Mouse (Mus musculus) lung, postnatal 4 days (tissue): ENCODE results near the gene Banp.

Experiments used
- DNase-seq, 2 experiments: peaks; one replicate each; pipeline ENCODE4 v3.0.0; 2021

Gene Banp

DNA sequence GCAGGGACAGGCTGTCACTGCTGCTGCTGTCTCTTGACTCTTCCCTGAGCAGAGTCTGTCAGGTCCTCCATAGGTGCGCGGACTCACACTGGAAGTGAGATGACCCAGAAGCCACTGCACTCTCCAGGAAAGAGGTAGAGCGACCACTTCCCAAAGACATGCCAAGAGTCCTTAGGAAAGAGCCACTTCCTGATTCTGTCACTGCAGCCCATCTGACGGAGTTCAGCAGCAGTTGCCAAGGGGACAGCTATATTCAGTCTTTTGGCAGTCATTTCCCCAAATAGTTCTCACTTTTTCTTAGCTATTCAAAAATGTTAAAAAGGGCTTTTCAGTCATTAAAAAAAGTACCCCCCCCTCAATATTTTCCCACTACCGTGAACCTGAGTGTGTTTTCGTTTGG is 72.7 kb downstream of the Banp start:
- DNase-seq, result peak; percentile 22 to 41

DNA sequence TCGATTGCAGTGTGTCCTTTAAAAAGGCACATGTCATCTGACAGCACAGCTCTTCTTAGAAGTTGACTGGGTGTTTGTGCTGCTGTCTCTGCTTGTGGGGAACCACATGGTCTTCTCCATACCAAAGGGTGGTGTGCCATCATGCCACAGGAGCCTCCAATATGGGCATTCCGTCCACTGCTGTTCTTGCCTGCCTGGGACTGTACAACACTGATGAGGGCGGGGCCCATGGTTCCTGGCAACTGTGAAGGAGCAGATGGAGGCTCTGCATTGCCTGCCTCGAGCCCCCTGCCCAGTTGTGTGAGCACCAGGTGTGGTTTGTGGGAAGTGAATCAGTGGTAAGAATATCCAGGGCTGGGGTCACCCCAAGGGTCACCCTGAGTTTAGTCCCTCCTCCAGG is 73.2 kb downstream of the Banp start:
- DNase-seq, result no peak

DNA sequence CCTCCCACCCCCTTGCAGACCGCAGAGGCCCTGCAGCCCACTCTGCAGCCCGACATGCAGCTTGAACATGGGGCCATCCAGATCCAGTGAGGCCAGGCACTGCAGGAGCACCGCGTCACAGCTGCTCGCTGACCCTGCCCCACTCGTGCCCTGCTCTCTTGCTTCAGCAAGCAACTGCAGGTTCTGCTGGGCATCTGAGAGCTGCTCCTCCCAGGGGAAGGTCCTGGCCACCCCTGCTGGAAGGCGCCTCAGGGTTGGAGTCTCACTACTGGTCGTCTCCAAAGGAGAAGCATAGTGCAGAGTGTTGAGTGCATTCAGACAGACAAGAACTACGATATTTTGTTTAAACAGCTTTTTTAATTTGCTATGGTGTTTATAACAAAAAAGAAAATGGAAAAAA is 76.0 kb downstream of the Banp start:
- no peak for DNase-seq

DNA sequence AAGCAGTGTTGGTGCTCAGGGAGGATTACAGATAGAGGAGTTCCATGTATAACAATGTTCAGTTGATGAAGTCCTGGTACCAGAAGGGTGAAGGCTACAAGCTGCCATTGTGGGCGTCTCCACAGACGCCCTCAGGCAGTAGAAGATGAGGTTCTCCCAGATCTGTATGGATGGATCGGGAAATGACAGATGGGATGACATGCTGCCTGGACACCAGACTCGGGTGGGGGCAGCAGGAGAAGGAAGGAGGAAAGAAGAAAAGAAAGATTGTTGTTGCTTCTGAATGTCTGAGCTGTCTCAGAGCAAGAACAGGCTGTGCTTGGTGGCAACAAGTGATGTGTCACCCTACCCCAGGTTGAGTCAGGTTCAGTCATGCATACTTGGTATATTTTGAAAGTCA is 78.6 kb downstream of the Banp start:
- no peak for DNase-seq

DNA sequence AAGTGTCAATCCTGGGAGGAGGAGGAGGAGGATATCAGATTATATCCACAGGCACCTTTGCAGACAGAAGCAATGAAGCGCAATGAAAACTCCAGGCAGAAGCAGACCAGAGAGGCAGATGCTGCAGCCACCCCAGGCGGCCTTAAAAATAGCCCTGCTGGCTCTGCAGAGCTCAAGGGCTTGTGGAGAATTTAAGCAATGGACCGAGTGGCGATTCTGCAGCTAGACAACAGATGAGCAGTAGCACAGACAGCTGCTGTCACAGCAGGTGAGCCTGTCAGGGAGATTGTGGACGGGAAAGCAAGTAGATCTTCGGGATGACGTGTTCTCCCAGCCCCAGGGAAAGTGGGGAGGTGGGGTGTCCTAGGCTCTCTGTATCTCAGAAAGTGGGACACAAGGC is 81.4 kb downstream of the Banp start:
- DNase-seq, result no peak

DNA sequence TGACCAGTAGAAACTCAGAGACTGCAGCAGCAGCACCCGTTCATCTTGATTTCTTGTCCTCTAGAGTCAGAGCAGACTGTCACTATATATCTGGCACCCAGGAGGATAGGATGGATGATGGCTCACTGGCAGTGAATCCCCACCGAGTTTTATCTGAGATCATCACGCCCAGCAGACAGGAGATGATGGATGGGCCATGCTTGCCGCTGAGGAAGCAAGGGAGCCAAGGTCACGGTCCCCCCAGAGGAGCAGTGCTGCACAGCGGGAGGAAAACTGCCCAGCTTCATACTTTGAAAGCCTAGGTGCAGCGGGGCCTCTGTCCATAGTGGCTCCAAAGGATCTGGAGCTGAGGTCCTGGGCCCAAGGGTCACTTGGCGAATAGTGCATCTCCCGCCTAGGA is 83.2 kb downstream of the Banp start:
- no peak for DNase-seq

DNA sequence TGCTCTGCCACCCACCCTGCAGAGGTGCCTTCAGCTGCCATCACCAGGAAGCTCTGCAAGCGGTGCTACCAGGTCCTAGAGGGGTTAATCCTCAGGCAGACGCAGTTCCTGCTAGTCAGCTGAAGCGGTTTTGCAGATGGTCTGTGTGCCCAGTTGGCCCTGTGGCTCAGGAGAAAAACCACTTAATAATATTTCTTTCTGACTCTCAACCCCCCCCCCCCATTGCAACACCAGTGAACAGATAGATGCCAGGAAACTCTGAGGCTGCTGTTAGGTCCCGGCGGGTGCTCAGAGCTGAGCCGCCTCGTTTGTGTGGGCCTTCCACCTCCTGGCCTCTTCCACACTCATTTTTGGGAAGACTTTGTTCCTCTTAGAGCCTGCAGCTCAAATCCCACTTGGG is 86.0 kb downstream of the Banp start:
- DNase-seq, result no peak

DNA sequence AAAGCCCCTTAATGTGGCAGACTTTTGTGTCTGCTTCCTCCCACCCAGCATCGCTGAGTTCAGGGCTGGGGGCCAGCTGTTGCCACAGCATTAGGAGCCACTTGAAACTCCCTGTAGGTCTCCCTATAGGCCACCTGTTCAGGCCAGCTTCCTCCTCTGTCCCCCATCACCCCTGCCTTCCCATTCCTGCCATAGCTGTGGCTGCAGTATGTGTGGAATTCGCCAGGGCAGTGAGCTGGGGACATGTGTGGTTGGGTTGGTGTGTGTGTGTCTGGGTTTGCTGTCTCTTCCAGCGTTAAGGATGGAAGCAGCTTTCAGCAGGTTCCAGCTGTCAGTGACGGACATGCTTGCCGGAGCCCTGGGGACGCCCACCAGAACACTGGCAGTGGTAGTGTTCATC is 86.8 kb downstream of the Banp start:
- no peak for DNase-seq

DNA sequence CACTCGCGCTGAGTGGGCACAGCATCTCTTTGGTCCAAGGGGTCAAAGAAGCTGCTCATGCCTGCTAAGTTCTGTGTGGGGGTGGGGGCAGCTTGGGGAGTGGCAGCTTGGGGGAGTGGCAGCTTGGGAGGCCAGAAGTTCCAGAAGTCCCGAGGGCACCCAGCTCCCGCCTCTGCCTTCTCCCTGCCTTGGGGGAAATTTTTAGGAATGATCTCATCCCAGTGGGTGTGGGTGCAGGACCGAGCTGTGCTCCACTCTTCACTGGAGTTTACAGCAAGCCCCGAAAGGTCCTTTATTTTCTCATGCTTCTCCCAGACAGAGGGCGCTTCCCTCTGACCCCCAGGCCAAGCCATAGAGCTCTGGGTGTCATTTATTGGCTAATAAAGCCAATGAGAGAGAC is 87.7 kb downstream of the Banp start:
- DNase-seq, result no peak

DNA sequence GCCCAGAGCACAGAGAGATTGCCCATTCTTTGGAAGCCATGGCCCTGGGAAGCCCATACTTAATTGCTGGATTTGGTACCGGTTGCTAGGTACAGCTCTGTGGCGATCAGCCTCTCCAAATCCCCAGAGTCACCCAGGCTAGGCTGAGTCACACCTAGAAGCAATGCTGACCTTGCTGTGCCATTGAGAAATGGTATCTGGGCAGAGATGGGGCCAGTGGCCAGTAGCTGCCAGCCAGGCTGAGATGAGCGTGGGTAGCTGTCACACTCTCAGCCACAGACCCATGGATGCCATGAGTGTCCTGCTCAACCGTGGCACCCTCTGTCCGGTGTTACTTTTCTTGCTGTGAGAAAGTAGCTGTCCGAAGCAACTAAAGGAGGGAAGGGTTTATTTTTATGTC is 88.5 kb downstream of the Banp start:
- no peak for DNase-seq

DNA sequence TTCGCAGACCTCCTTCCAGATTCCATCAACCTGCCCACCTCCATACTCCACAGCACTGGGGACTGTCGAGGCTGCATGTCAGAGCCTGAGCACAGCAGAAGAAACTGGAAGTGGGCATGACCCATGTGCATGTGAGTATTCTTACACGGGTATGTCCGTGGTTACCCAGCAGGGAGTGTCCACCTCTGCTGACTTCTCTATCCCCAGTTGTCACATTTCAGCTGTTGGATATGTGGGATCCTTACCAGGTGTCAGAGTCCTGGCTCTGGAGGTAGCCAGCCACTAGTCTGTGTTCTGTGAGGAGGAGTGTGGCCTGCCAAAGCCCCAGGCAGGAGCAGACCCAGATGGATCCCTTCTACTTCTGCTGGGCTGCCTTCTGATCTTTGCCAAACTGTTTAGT is 89.9 kb downstream of the Banp start:
- no peak for DNase-seq

DNA sequence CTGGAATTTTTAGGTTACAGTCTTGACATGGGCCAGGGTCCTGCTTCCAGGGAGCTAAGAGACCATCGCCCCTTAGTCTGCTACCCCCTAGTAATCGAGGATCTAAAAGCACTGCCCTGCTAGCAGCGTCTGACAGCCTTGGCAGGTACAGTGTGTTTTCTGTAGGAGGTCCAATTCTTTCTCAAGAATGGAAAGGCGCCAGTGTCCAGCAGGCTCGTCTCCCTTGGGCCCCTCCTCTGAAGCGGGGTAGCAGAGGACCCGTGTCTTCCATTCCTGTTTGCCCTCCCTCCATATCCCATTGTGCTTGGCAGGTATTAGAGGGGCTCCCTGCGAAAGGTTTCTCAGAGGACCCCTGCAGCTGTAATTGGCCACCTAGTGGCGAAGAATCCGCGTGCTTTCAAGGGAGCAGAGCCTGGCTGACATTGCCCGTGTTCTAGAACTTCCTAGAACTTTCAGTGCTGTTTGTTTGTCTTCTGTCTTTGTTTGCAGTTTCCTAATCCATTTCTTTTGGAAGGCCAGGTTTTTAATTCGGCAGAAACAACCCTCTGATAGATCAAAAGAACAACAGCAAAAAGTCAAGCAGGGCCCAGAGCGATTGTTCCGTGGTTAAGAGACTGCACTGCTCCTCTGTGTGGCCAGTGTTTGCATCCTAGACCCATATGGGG is 97.8 kb downstream of the Banp start:
- no peak for DNase-seq

DNA sequence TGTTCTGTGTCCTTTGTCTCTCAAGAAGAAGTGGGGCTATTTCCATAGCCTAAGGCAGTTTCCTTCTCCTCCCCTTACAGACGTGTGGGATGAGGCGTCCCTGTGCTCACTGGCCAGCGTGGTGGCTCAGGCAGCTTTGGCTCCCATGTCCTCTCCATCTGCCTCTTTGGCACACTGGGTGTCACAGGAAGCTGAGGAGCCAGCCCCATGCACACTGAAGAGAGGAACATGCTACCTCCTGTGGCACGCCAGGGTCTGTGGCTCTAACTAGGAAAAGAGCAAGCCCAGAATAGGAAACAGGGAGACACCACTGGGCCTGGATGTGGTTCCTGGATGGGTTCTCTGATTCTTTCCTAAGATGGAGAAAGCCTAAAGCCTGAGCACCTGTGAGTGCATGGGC is 99.7 kb downstream of the Banp start:
- DNase-seq, result no peak

DNA sequence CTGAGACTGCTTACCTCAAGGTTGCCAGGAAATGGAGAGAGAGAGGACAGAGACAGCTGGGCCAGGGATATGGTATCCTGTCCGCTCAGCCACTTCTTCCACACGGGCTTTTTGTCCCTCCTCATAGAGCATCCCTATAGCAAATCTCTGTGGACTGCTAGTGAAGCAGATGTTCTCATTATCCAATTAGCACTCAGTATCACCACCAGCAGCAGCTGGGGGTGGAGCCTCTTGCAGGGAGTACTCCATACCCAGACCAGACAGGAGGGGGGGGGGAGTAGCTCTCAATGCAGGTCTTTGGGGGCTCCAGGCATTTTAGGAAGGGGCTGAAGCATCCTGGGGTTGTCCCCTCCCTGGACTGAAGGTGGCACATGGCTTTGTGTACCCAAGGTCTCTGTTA is 100.4 kb downstream of the Banp start:
- no peak for DNase-seq

DNA sequence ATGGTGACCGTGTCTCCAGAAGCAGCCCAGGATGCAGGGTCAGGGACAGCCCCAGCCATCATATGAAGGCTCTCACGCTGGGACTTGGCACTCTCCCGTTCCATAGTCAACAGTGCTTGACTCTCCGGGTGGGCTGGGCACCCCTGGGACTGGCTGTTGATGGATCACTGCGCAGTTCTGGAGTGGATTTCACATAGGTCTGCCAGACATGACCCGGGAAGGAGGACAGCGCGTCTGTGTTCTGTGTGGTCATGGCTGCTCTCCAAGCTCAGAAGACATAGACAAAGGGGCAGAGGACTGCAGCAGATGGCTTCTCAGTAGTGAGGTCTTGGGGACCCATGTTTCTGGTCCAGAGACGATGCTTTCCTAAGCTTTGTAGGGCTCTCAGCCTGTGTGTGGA is 101.1 kb downstream of the Banp start:
- peak in 1 of 2 experiments; percentile 51 for DNase-seq

DNA sequence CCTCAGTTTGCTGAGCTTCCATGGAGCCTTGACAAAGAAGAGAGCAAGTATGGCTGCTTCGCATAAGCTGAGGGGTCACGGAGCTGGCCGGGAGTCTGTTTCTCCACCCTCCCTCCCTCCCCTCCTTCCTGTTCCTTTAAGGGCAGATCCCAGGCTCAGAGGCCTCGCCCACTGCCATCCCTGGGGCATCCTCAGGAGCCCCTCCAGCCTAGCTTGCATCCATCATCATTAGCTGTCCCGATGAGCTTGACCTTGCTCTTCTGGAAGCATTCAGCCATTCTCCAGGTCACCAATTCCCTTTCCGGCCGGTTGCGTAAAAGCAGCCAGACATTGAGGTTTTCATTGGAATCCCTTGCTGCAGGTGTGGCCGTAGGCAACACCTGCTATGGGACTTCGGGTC is 105.8 kb downstream of the Banp start:
- DNase-seq, result no peak

DNA sequence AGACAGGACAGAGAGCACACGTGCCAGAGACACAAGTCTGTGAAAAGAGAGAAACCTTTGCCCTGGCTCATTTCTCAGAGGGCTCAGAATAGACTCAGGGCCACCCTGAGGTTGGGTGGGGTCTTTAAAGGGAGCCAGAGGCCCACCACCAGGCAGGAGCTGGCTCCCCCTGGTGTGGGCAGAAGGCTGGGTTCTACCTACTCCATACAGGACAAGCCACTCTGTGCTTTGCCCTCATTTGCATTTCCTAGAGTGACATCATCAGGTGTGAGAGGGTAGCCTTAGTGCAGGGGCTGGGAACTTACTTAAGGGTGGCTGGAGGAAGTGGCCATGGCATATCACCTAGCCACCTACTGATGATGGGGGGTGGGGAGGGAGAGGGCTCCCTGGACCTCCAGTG is 106.6 kb downstream of the Banp start:
- DNase-seq, result no peak

DNA sequence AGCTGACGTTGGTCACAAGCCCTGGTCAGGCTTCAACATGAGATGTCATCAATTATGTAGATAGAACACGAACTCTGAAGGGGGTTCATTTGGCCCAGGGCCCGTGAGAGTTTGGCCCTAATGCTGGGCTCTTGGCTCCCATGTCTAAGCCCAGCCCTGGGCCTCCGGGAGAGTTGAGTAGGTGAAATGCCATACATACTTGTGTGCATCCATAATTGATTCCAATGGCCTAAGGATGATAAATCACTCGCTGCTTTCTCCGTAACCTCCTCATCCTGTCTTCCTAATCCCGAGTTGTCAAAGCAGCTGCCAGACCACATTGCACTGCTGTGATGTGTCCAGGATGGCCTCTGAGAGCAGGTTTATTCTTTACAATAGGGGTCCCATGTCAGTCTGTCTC is 107.3 kb downstream of the Banp start:
- DNase-seq, result peak in 1 of 2 experiments; percentile 41

DNA sequence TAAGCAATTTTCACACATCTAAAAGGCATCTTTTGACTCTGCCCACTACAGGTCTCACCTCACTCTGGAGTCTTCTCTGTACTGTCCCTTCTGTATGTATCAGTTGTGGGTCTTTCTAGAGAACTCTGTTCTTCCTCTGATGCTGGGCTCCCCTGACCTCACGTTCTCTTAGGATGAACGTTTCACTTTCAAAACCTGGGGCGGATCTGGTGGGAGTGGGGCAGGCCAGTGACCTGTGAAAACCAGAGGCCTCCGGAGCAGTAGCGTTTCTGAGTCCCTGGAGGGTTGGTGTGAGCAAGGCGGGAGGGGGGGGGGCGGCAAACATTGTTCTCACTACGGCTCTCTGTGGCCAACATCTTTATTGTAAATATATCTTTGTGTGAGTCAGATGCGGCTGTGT is 109.0 kb downstream of the Banp start:
- DNase-seq, result no peak

DNA sequence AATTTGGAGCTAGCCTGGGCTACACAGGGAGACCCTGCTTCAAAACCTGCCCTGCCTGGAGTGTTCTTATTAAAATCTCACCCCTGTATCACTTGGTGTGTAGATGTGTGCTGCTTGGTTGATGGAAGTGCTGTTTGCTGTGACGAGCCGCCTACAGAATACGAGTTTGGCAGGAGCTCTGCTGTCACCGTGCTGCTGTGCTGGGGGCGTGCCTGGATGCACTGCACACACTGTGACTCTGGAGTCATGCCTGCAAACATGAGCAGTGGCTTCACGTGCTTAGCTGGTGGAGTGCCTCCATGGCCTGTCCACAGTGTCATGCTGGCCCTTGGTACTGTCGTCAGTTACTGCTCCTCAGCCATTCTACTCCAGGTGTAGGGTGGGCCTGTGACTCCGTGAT is 109.4 kb downstream of the Banp start:
- no peak for DNase-seq

DNA sequence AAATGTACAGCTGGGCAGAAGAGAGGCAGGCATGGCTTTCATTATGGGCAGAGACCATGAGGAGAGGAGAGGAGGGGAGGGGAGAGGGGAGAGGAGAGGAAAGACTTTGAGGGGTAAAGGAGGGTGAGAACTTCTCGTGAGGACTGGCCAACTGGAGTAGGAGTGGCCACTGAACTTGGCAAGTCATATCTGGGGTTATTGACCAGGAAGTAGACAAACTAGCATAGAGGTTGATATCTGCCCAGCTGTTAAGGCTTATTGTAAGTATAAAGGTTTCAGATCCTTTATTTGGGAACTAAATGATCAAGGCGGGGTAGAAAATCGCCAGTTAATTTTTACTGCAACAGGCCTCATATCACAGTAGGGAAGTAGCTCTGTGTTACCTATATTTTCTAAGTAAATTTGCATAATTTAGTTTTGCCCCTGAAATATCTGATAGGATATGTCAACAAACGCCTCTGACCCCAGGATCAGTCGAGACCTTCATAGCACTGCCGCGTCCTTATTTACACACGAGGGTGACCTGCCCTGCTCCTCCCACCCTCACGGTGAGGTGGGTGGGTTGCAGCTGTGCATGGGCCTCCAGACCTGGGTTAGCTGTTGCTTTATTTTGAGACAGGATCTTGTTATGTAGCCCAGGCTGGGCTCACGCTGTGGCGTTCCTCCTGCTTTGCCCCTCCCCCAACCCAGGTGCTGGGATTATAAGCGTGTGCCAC is 113.1 kb downstream of the Banp start:
- DNase-seq, result no peak

DNA sequence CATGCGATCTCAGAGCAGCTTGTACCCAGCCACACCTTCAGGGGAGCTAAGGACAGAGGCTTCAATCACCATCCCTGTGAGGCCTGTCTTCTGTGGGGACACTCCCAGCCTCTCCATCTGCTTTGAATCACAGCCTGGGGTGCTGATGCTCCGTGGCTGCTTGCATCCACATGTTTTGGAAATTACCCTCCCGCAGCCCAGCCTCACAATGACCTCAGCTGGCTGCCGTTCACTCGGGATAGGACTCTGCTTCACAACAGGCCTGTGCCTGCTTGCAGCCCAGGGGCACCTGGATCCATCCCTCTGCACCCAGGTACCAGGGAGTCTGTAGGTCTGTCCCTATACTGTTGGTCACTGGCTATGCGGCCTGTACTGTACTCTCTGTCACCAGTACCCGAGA is 114.8 kb downstream of the Banp start:
- DNase-seq, result no peak

DNA sequence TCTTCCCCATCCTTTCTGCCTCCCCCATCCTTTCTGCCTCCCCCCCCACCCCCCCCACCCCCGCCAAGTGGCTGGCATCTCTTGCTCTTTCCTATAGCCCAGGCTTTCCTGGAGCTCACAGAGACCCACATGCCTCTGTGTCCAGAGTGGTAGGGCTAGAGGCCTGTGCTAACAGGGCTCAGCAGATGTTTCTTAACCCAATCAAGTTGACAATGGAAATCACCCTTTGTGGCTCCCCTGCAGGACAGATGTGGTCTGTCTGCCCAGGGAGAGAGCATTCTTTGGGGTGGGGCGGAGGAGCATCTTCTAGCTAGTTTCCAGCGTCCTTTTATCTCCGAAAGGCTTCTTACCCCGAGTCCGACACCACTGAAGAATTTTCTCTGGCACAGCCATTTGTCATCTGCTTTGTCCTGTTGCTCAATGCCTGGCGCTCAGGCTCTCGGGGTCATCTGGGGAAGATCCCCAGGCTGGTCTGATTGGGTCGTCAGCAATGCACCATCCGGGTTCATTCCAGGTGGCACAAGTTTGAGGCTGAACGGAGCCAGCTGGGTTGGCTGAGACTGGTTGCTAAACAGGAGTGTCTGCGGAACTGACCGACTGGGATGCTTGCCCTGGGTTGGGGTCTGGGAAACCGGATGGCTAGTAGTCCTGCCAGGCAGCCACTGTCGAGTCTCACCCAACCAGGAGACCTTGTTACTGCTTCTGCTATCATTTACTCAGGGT is 118.4 kb downstream of the Banp start:
- DNase-seq, result peak in 1 of 2 experiments; percentile 41

DNA sequence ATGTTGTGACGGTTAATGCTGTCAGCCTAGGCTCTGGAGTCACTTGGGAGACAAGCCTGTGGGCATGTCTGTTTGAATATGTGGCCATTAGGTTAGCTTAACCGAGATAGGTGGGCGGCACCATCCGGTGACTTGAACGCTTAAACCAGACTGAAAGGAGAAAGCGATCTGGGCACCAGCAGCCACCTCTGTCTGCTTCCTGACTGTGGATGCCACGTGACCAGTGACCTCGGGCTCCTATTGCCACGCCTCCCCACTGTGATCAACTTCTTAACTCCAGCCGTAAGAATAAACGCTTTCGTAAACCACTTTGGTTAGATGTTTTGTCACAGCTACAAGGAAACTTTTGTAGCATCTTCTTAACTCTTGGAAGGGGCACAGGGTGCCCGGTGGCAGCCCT is 119.1 kb downstream of the Banp start:
- no peak for DNase-seq
